Mouse (Mus musculus): ENCODE measurements around the gene Gm4302. TPM values are rescaled to one million over a fixed set of nuclear protein-coding genes. Genes with fewer than 3 reads are reported as not detected.
"Not testable (repeated sequence)": the region's sequence is repeated elsewhere in the genome, so short reads cannot be mapped to it uniquely, and the experiment has no call there.

Gm4302 gene
- 0.19 TPM for polyA plus RNA-seq (2012; fragmentation: generic; extraction: Trizol)
- long read RNA-seq, experiment 1, result 0 reads
- long read RNA-seq, experiment 2, result 0 reads

GRCm38 (mm10) chr10:100340536-100340935 is at the start of gene Gm4302:
TSS of gene Gm4302 (plus strand) at chr10:100340836.
- not testable (repeated sequence) for H3ac ChIP-seq (ENCODE audit: control insufficient read depth, insufficient read length, low read depth); H3K27me3 ChIP-seq (ENCODE audit: control insufficient read depth, insufficient read depth, insufficient read length); H3K79me2 ChIP-seq (ENCODE audit: control insufficient read depth, insufficient read depth); H3K36me3 ChIP-seq (ENCODE audit: control insufficient read depth, insufficient read depth); H3K4me3 ChIP-seq (ENCODE audit: insufficient read depth, poor library complexity, severe bottlenecking); H3K79me3 ChIP-seq (ENCODE audit: low read depth)

GRCm38 (mm10) chr10:100296105-100296504 is 44.5 kb upstream of the Gm4302 start:
- Histone ChIP-seq H3K36me3 (ENCODE audit: control insufficient read depth, insufficient read depth) (no peaks in the 10 kb centered on the region), H3K79me2 (ENCODE audit: control insufficient read depth, insufficient read depth) (no peaks in the 10 kb centered on the region), H3K4me3 (ENCODE audit: insufficient read depth, poor library complexity, severe bottlenecking) (no peak overlapping the region), H3ac (ENCODE audit: control insufficient read depth, insufficient read length, low read depth) (no peak overlapping the region), H3K79me3 (ENCODE audit: low read depth) (no peaks in the 10 kb centered on the region), H3K27me3 (ENCODE audit: control insufficient read depth, insufficient read depth, insufficient read length) (no peaks in the 10 kb centered on the region)
- TF ChIP-seq MYOD1 (IDR thresholded peaks at IDR 0.05; ENCODE audit: control insufficient read depth, insufficient read length, low read depth) (no peak), CEBPB (IDR thresholded peaks at IDR 0.05; ENCODE audit: low read depth) (no peak), MYOG (IDR thresholded peaks at IDR 0.05; ENCODE audit: control insufficient read depth, extremely low read depth, insufficient read length) (no peak), USF1 (IDR thresholded peaks at IDR 0.05; ENCODE audit: low read depth) (no peak), FOSL1 (IDR thresholded peaks at IDR 0.05; ENCODE audit: insufficient read depth, low read length, poor library complexity, severe bottlenecking) (no peak), CTCF (IDR thresholded peaks at IDR 0.05; ENCODE audit: control insufficient read depth, insufficient read depth, insufficient read length) (no peak), MAX (IDR thresholded peaks at IDR 0.05) (no peak)

DNA sequence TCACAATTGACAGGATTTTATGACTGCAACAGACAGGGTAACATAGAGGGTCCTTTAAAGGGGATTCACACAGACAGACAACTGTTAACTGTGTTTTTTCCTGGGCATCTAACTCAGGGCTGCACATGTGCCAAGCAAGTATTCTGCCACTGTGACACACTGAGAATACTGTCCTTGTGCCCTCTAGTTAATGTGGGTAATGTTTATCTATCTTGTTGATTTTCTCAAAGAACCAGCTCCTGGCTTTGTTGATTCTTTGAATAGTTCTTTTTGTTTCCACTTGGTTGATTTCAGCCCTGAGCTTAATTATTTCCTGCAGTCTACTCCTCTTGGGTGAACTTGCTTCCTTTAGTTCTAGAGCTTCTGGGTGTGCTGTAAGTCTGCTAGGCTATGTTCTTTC is 40.5 kb upstream of the Gm4302 start:
- not testable (repeated sequence) for H3K36me3 ChIP-seq (ENCODE audit: control insufficient read depth, insufficient read depth); H3K79me3 ChIP-seq (ENCODE audit: low read depth); H3K79me2 ChIP-seq (ENCODE audit: control insufficient read depth, insufficient read depth); H3ac ChIP-seq (ENCODE audit: control insufficient read depth, insufficient read length, low read depth); H3K27me3 ChIP-seq (ENCODE audit: control insufficient read depth, insufficient read depth, insufficient read length); H3K4me3 ChIP-seq (ENCODE audit: insufficient read depth, poor library complexity, severe bottlenecking)

DNA sequence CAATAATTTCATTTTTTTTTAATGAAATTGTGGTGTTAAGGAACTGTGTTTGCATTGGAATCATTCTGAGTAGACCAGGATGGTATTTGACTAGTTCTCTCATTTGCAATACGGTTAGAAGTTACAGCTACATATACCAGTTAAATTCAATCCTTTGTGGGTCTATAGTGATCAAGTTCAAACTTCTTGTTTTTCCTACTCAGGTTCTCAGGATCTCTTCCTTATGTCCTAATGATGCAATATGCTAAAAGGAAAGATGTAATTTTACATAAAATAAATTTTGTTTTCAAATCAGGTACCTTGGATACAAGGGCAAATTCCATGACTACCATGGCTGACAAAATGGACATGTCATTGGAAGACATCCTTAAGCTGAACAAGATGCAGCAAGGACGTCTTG is 5.3 kb upstream of the Gm4302 start, which contains the start of gene Gm4301:
TSS of gene Gm4301 (plus strand) at position 301 of the 400 bp plus-strand sequence.
- H3K36me3 ChIP-seq (ENCODE audit: control insufficient read depth, insufficient read depth); H3ac ChIP-seq (ENCODE audit: control insufficient read depth, insufficient read length, low read depth); H3K79me3 ChIP-seq (ENCODE audit: low read depth); H3K4me3 ChIP-seq (ENCODE audit: insufficient read depth, poor library complexity, severe bottlenecking); H3K27me3 ChIP-seq (ENCODE audit: control insufficient read depth, insufficient read depth, insufficient read length); H3K79me2 ChIP-seq (ENCODE audit: control insufficient read depth, insufficient read depth): not testable (repeated sequence)

DNA sequence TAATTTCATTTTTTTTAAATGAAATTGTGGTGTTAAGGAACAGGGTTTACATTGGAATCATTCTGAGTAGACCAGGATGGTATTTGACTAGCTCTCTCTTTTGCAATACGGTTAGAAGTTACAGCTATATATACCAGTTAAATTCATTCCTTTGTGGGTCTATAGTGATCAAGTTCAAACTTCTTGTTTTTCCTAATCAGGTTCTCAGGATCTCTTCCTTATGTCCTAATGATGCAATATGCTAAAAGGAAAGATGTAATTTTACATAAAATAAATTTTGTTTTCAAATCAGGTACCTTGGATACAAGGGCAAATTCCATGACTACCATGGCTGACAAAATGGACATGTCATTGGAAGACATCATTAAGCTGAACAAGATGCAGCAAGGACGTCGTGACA is 5.0 kb downstream of the Gm4302 start, which contains the start of gene Gm4303:
TSS of gene Gm4303 (plus strand) at position 301 of the 400 bp plus-strand sequence.
- not testable (repeated sequence) for H3K79me3 ChIP-seq (ENCODE audit: low read depth); H3K4me3 ChIP-seq (ENCODE audit: insufficient read depth, poor library complexity, severe bottlenecking); H3K27me3 ChIP-seq (ENCODE audit: control insufficient read depth, insufficient read depth, insufficient read length); H3K36me3 ChIP-seq (ENCODE audit: control insufficient read depth, insufficient read depth); H3K79me2 ChIP-seq (ENCODE audit: control insufficient read depth, insufficient read depth); H3ac ChIP-seq (ENCODE audit: control insufficient read depth, insufficient read length, low read depth)

DNA sequence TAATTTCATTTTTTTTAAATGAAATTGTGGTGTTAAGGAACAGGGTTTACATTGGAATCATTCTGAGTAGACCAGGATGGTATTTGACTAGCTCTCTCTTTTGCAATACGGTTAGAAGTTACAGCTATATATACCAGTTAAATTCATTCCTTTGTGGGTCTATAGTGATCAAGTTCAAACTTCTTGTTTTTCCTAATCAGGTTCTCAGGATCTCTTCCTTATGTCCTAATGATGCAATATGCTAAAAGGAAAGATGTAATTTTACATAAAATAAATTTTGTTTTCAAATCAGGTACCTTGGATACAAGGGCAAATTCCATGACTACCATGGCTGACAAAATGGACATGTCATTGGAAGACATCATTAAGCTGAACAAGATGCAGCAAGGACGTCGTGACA is 10.2 kb downstream of the Gm4302 start, which contains the start of gene Gm4305:
TSS of gene Gm4305 (plus strand) at position 301 of the 400 bp plus-strand sequence.
- H3K4me3 ChIP-seq (ENCODE audit: insufficient read depth, poor library complexity, severe bottlenecking); H3ac ChIP-seq (ENCODE audit: control insufficient read depth, insufficient read length, low read depth); H3K36me3 ChIP-seq (ENCODE audit: control insufficient read depth, insufficient read depth); H3K79me3 ChIP-seq (ENCODE audit: low read depth); H3K27me3 ChIP-seq (ENCODE audit: control insufficient read depth, insufficient read depth, insufficient read length); H3K79me2 ChIP-seq (ENCODE audit: control insufficient read depth, insufficient read depth): not testable (repeated sequence)

- H3K27me3 ChIP-seq (ENCODE audit: control insufficient read depth, insufficient read depth, insufficient read length); H3K79me2 ChIP-seq (ENCODE audit: control insufficient read depth, insufficient read depth); H3ac ChIP-seq (ENCODE audit: control insufficient read depth, insufficient read length, low read depth); H3K36me3 ChIP-seq (ENCODE audit: control insufficient read depth, insufficient read depth); H3K79me3 ChIP-seq (ENCODE audit: low read depth); H3K4me3 ChIP-seq (ENCODE audit: insufficient read depth, poor library complexity, severe bottlenecking): not testable (repeated sequence)
Observed at GRCm38 (mm10) chr10:100356841-100357240, 16.2 kb downstream of the Gm4302 start.

DNA sequence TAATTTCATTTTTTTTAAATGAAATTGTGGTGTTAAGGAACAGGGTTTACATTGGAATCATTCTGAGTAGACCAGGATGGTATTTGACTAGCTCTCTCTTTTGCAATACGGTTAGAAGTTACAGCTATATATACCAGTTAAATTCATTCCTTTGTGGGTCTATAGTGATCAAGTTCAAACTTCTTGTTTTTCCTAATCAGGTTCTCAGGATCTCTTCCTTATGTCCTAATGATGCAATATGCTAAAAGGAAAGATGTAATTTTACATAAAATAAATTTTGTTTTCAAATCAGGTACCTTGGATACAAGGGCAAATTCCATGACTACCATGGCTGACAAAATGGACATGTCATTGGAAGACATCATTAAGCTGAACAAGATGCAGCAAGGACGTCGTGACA is 20.4 kb downstream of the Gm4302 start, which contains the start of gene Gm4307:
TSS of gene Gm4307 (plus strand) at position 301 of the 400 bp plus-strand sequence.
- not testable (repeated sequence) for H3K36me3 ChIP-seq (ENCODE audit: control insufficient read depth, insufficient read depth); H3K79me2 ChIP-seq (ENCODE audit: control insufficient read depth, insufficient read depth); H3ac ChIP-seq (ENCODE audit: control insufficient read depth, insufficient read length, low read depth); H3K4me3 ChIP-seq (ENCODE audit: insufficient read depth, poor library complexity, severe bottlenecking); H3K27me3 ChIP-seq (ENCODE audit: control insufficient read depth, insufficient read depth, insufficient read length); H3K79me3 ChIP-seq (ENCODE audit: low read depth)

DNA sequence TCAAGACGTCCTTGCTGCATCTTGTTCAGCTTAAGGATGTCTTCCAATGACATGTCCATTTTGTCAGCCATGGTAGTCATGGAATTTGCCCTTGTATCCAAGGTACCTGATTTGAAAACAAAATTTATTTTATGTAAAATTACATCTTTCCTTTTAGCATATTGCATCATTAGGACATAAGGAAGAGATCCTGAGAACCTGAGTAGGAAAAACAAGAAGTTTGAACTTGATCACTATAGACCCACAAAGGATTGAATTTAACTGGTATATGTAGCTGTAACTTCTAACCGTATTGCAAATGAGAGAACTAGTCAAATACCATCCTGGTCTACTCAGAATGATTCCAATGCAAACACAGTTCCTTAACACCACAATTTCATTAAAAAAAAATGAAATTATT is 41.8 kb downstream of the Gm4302 start, which contains the start of gene Gm4312:
TSS of gene Gm4312 (minus strand) at position 101 of the 400 bp plus-strand sequence.
- H3K79me2 ChIP-seq (ENCODE audit: control insufficient read depth, insufficient read depth); H3K27me3 ChIP-seq (ENCODE audit: control insufficient read depth, insufficient read depth, insufficient read length); H3K4me3 ChIP-seq (ENCODE audit: insufficient read depth, poor library complexity, severe bottlenecking); H3K79me3 ChIP-seq (ENCODE audit: low read depth); H3ac ChIP-seq (ENCODE audit: control insufficient read depth, insufficient read length, low read depth); H3K36me3 ChIP-seq (ENCODE audit: control insufficient read depth, insufficient read depth): not testable (repeated sequence)

Data from C2C12 (cell line).